Mouse (Mus musculus) hindbrain, embryonic 13.5 days (tissue): ENCODE results near the gene Elp6. TPM values are rescaled to one million over a fixed set of nuclear protein-coding genes. Genes with fewer than 3 reads are reported as not detected.

Source experiments
- ATAC-seq: fragments of 200-750 bp; cut with Nextera tagmentation; 2 replicates; pipeline ENCODE4 v1.8.0; 2017; ENCODE audit warnings: moderate TSS enrichment; ENCODE audit not compliant: low FRiP score
- H3K27ac ChIP-seq: fragments of 300-500 bp; sonication (generic); 2 replicates; pipeline ENCODE4 v1.5.1; 2015; ENCODE audit warnings: inconsistent platforms, mild to moderate bottlenecking, moderate library complexity
- H3K27me3 ChIP-seq: fragments of 300-500 bp; sonication (generic); 2 replicates; pipeline ENCODE4 v1.6.1; 2015; ENCODE audit warnings: mild to moderate bottlenecking, inconsistent platforms
- H3K36me3 ChIP-seq: fragments of 300-500 bp; sonication (generic); 2 replicates; pipeline ENCODE4 v1.6.1; 2015; ENCODE audit warnings: mild to moderate bottlenecking, inconsistent platforms
- H3K4me1 ChIP-seq: fragments of 300-500 bp; sonication (generic); replicated peaks from 2 replicates; pipeline ENCODE4 v1.6.1; 2015; ENCODE audit warnings: inconsistent platforms
- H3K4me2 ChIP-seq: fragments of 300-500 bp; sonication (generic); 2 replicates; pipeline ENCODE4 v1.6.1; 2015; ENCODE audit warnings: inconsistent platforms, mild to moderate bottlenecking, moderate library complexity
- H3K4me3 ChIP-seq: fragments of 300-500 bp; sonication (generic); 2 replicates; pipeline ENCODE4 v1.5.1; 2015; ENCODE audit warnings: mild to moderate bottlenecking, inconsistent platforms
- H3K9ac ChIP-seq: fragments of 300-500 bp; sonication (generic); 2 replicates; pipeline ENCODE4 v1.6.1; 2015; ENCODE audit warnings: mild to moderate bottlenecking, inconsistent platforms
- H3K9me3 ChIP-seq: fragments of 300-500 bp; sonication (generic); 2 replicates; pipeline ENCODE4 v1.6.1; 2016; ENCODE audit warnings: inconsistent platforms
- WGBS: fragments of 180-500 bp; shearing (Covaris S2); methylation state at CpG from one replicate; pipeline ENCODE4 v1.1.7; 2015; 5-methylcytosine and 5-hydroxymethylcytosine counted together
- polyA plus RNA-seq: library from polyadenylated mRNA; unstranded; fragments of >200 nt; fragmentation: Nextera tagmentation; extraction: Ambion mirVana; gene quantifications from 2 replicates; pipeline ENCODE4 v1.2.1, GENCODE M21; 2015

Elp6 gene
- polyA plus RNA-seq, 1 experiment from 2014 or later, result 44.6 TPM

GRCm38 (mm10) chr9:110287321-110287924, 17.6 kb upstream of the Elp6 start:
- ATAC-seq, result peak; percentile 52
- H3K4me1 ChIP-seq, result 0 out of 2 replicates have a peak, but pooled peaks cover 2% of the 10 kb centered on the region
- 58% methylated on average over 7 of the region's 7 CpGs for WGBS
- no peak overlapping the region for H3K9ac ChIP-seq
- no peaks in the 10 kb centered on the region for H3K36me3 ChIP-seq
- no peak overlapping the region for H3K4me3 ChIP-seq
- no peak overlapping the region for H3K4me2 ChIP-seq
- no peaks in the 10 kb centered on the region for H3K9me3 ChIP-seq
- no peaks in the 10 kb centered on the region for H3K27me3 ChIP-seq
- H3K27ac ChIP-seq, result peak overlapping the region; percentile 60

- 49% methylated on average over 12 of the region's 12 CpGs for WGBS
- no peaks in the 10 kb centered on the region for H3K27me3 ChIP-seq
- H3K27ac ChIP-seq, result no peak overlapping the region
- no peak for ATAC-seq
- no peak overlapping the region for H3K4me3 ChIP-seq
- H3K9ac ChIP-seq, result 0 out of 2 replicates have a peak overlapping the region, but pooled peaks have one; percentile 19
- H3K36me3 ChIP-seq, result no peaks in the 10 kb centered on the region
- H3K9me3 ChIP-seq, result no peaks in the 10 kb centered on the region
- H3K4me1 ChIP-seq, result peaks cover 9% of the 10 kb centered on the region
- no peak overlapping the region for H3K4me2 ChIP-seq
These were observed 11.7 kb upstream of the Elp6 start for GRCm38 (mm10) chr9:110293254-110293718.

DNA sequence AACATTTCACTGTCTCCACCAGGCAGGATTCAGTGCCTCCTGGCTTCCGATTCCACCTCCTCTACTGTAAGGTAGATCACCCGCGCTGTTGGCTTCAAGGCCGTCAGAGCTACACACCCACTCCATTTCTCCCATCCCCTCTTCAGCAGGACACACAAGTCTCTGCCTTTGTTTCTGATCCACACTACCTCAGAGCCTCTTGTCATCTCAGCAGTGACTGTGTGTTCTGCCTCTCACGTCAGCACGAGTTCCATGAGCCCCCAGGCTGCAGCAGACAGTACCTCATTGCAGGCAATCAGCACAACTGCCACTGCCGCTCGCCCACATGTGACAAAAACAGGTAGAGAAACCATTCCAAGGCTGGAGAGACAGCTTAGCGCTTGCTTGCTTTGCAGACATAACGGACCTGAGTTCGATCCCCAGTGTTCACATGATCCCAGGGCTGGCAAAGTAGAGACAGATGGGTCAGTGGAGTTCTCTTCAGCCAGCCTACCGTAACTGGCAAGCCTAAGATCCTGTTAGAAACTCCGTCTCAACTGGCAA, 11.0 kb upstream of the Elp6 start:
- H3K9me3 ChIP-seq, result no peaks in the 10 kb centered on the region
- no peaks in the 10 kb centered on the region for H3K27me3 ChIP-seq
- no peak overlapping the region for H3K4me3 ChIP-seq
- H3K4me2 ChIP-seq, result no peak overlapping the region
- H3K9ac ChIP-seq, result 0 out of 2 replicates have a peak overlapping the region, but pooled peaks have one; percentile 19
- peaks cover 9% of the 10 kb centered on the region for H3K4me1 ChIP-seq
- H3K27ac ChIP-seq, result no peak overlapping the region
- WGBS, result 86% methylated on average over 13 of the region's 13 CpGs
- ATAC-seq, result no peak
- no peaks in the 10 kb centered on the region for H3K36me3 ChIP-seq

- H3K27ac ChIP-seq, result no peak overlapping the region
- peaks cover 9% of the 10 kb centered on the region for H3K4me1 ChIP-seq
- H3K4me3 ChIP-seq, result no peak overlapping the region
- H3K36me3 ChIP-seq, result no peaks in the 10 kb centered on the region
- no peaks in the 10 kb centered on the region for H3K9me3 ChIP-seq
- H3K27me3 ChIP-seq, result no peaks in the 10 kb centered on the region
- no peak for ATAC-seq
- no peak overlapping the region for H3K9ac ChIP-seq
- H3K4me2 ChIP-seq, result no peak overlapping the region
- 53% methylated on average over 3 of the region's 3 CpGs for WGBS
These were observed 10.2 kb upstream of the Elp6 start for GRCm38 (mm10) chr9:110294786-110295185.

DNA sequence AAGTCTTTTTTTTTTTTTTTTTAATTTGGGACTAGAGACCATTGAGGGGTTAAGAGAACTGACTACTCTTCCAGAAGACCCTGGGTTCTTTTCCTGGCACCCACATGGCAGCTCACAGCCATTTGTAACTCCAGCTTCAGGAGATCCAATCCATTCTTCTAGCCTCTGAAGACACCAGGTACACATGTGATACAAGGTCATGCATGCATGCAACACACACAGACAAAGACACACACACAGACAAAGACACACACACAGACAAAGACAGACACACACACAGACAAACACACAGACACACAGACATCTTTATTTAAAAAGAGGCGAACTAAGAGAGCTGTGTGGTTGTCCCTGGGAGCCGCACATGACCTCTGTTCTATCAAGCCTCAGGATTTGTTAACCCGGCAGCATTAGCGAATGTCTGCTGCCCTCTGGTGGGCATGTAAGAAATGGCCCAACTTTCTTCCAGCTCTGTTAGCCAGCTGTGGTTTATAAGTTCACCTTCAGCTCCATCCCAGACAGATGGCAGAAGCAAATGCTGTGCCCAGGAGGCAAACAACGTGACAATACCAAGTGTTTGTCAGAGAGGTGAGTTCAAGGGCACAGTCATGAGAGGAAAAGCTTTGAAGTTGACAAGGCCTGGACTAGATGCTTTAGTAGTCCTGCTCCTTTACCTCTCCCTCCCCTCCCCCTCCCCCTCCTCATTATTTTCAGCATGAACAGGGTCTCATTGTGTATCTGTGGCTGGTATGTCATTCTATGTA, 7.9 kb upstream of the Elp6 start:
- Histone ChIP-seq H3K4me3 (no peak overlapping the region), H3K4me2 (no peak overlapping the region), H3K27me3 (no peaks in the 10 kb centered on the region), H3K36me3 (no peaks in the 10 kb centered on the region), H3K27ac (no peak overlapping the region), H3K4me1 (peaks cover 9% of the 10 kb centered on the region), H3K9me3 (no peaks in the 10 kb centered on the region), H3K9ac (no peak overlapping the region)
- 3% methylated on average over 5 of the region's 5 CpGs for WGBS
- ATAC-seq, result peak; percentile 69

DNA sequence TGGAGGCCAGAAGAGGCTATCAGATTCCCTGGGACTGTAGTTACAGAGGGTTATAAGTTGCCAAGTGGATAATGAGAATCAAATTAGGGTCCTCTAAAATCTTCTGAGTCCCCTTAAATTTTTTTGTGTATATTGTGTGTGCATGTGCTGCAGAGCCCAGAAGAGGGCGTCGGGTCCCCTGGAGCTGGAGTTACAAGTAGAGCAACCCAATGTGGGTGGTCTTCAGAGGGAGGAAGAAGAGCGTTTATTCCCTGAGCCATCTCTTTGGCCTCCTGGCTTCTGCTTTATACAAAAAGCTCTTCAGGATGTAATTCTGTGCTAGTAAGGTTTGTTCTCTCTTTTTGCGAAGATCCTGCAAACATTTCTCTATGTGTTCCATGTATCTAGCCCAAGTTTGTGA, 457 bp upstream of the Elp6 start:
- H3K9me3 ChIP-seq, result no peaks in the 10 kb centered on the region
- 3% methylated on average over 4 of the region's 4 CpGs for WGBS
- H3K4me1 ChIP-seq, result peaks cover 22% of the 10 kb centered on the region
- peak; percentile 36; the same call in 1 of the 2 replicates for ATAC-seq
- peak overlapping the region; percentile 56 for H3K4me3 ChIP-seq
- H3K9ac ChIP-seq, result peak overlapping the region; percentile 83
- H3K27me3 ChIP-seq, result no peaks in the 10 kb centered on the region
- H3K4me2 ChIP-seq, result peak overlapping the region; percentile 67
- H3K36me3 ChIP-seq, result no peaks in the 10 kb centered on the region
- H3K27ac ChIP-seq, result peak overlapping the region; percentile 96

GRCm38 (mm10) chr9:110306371-110306770, 1.4 kb downstream of the Elp6 start:
- peak overlapping the region; percentile 83; the same call in 1 of the 2 replicates for H3K9ac ChIP-seq
- H3K4me3 ChIP-seq, result no peak overlapping the region
- 94% methylated on average over 5 of the region's 5 CpGs for WGBS
- ATAC-seq, result no peak
- H3K27me3 ChIP-seq, result no peaks in the 10 kb centered on the region
- H3K36me3 ChIP-seq, result peaks cover 16% of the 10 kb centered on the region
- peaks cover 22% of the 10 kb centered on the region for H3K4me1 ChIP-seq
- no peaks in the 10 kb centered on the region for H3K9me3 ChIP-seq
- peak overlapping the region; percentile 67 for H3K4me2 ChIP-seq
- no peak overlapping the region for H3K27ac ChIP-seq

DNA sequence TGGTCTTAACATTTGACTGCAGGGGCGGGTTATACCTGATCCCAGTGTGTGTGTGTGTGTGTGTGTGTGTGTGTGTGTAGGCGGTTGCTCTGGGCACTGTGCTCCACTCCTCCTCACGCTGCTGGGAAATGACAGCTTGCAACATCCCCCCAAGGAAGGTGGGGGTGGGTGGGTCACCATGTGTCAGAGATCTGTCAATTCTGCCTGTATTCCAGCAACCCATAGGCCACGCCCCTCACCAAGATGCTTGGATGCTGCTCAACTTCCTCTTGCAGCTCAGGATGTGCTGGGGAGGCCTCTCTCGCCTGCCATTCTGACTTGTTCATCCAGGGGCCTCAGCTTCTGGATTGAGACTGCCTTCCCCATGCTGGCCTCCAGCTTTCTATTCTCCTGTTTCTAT, 9.7 kb downstream of the Elp6 start:
- no peak overlapping the region for H3K27ac ChIP-seq
- no peak overlapping the region for H3K4me3 ChIP-seq
- no peaks in the 10 kb centered on the region for H3K27me3 ChIP-seq
- H3K9ac ChIP-seq, result no peak overlapping the region
- peaks cover 92% of the 10 kb centered on the region for H3K36me3 ChIP-seq
- H3K4me1 ChIP-seq, result no peaks in the 10 kb centered on the region
- no peaks in the 10 kb centered on the region for H3K9me3 ChIP-seq
- no peak for ATAC-seq
- 70% methylated on average over 5 of the region's 5 CpGs for WGBS
- no peak overlapping the region for H3K4me2 ChIP-seq

GRCm38 (mm10) chr9:110315410-110315809, 10.4 kb downstream of the Elp6 start:
- Histone ChIP-seq H3K9ac (no peak overlapping the region), H3K4me3 (no peak overlapping the region), H3K27ac (no peak overlapping the region), H3K27me3 (no peaks in the 10 kb centered on the region), H3K4me2 (no peak overlapping the region), H3K4me1 (no peaks in the 10 kb centered on the region), H3K9me3 (no peaks in the 10 kb centered on the region), H3K36me3 (peaks cover 91% of the 10 kb centered on the region)
- no peak for ATAC-seq
- WGBS, result 92% methylated on average over 6 of the region's 6 CpGs

- no peaks in the 10 kb centered on the region for H3K9me3 ChIP-seq
- peaks cover 91% of the 10 kb centered on the region for H3K36me3 ChIP-seq
- no peaks in the 10 kb centered on the region for H3K4me1 ChIP-seq
- ATAC-seq, result no peak
- no peak overlapping the region for H3K4me3 ChIP-seq
- H3K27me3 ChIP-seq, result no peaks in the 10 kb centered on the region
- 98% methylated on average over 8 of the region's 8 CpGs for WGBS
- H3K4me2 ChIP-seq, result no peak overlapping the region
- H3K27ac ChIP-seq, result no peak overlapping the region
- H3K9ac ChIP-seq, result no peak overlapping the region
These were observed 10.9 kb downstream of the Elp6 start for GRCm38 (mm10) chr9:110315904-110316303.

- Histone ChIP-seq H3K4me1 (no peaks in the 10 kb centered on the region), H3K4me3 (no peak overlapping the region), H3K9ac (no peak overlapping the region), H3K27me3 (no peaks in the 10 kb centered on the region), H3K27ac (no peak overlapping the region), H3K9me3 (no peaks in the 10 kb centered on the region), H3K36me3 (peaks cover 91% of the 10 kb centered on the region), H3K4me2 (no peak overlapping the region)
- ATAC-seq, result no peak
- 96% methylated on average over 8 of the region's 8 CpGs for WGBS
These were observed 11.5 kb downstream of the Elp6 start for GRCm38 (mm10) chr9:110316503-110316902.

DNA sequence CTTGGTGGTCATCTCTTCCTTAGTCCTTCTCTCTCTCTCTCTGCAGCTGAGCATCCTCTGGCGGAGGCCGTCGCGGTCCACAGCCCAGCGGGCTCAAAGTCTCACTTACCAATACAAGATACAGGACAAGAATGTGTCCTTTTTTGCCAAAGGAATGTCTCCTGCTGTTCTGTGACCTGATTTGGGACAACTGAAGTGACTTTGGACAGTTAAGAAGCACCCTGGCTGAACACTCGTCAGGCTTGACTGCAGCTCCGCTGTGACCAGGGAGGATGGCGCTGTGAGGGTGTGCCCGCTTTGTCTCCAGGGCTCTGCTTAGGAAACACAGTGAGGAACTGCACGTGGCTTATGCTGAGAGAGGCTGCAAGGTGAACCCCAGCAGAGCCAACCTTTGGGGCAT, 15.8 kb downstream of the Elp6 start:
- Histone ChIP-seq H3K9me3 (no peaks in the 10 kb centered on the region), H3K36me3 (peaks cover 69% of the 10 kb centered on the region), H3K9ac (no peak overlapping the region), H3K4me2 (no peak overlapping the region), H3K4me1 (no peaks in the 10 kb centered on the region), H3K27me3 (no peaks in the 10 kb centered on the region), H3K27ac (no peak overlapping the region), H3K4me3 (no peak overlapping the region)
- WGBS, result 76% methylated on average over 10 of the region's 10 CpGs
- ATAC-seq, result no peak
